Mouse (Mus musculus) kidney, adult 2 months (tissue): ENCODE data around the gene Scand1.

ENCODE experiments used
- CTCF ChIP-seq: fragments of 200-500 bp; conservative IDR thresholded peaks from 2 replicates; pipeline ENCODE4 v1.5.1; 2011; ENCODE audit warnings: low read depth, mild to moderate bottlenecking, control low read depth, low read length, moderate library complexity, mixed read lengths; ENCODE audit not compliant: insufficient read depth, insufficient read length
- POLR2A ChIP-seq: fragments of 200-500 bp; IDR thresholded peaks from one replicate; pipeline ENCODE4 v1.6.1; 2011; ENCODE audit warnings: low read depth, low read length, control low read depth

DNA sequence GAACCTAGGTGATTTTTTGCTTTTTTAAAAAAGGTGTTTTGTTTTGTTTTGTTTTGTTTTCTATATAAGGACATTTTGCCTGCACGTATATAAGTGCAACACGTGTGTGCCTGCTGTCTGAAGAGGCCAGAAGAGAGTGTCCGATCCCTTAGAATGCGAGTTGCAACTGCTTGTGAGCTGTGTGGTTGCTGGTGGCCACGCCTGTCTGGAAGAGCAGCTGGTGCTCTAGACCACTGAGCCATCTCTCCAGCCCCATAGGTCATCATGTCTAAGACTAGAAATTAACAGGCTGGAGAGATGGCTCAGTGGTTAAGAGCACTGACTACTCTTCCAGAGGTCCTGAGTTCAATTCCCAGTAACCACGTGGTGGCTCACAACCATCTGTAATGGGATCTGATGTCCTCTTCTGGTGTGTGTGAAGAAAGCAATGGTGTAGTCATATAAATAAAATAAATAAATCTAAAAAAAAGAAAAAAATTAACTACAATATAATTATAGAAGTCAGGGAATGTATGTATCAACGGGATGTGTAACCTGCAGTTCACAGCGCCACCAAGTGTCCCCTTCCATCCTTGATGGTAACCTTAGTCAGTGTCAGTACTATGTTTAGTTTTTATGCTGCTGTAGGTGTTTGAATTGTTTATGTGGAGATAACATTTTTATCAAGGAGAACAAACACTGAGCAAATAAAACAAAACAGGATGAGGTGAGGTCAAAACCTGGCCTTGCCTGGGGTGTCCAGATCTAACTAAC is 40.1 kb upstream of the Scand1 start:
- TF ChIP-seq CTCF, result 0 out of 2 replicates have a peak, but pooled peaks have one; percentile 17
- TF ChIP-seq POLR2A, result no peak
